Comparison of ENCODE assay signal across 9 mouse cellular contexts in genomic region chr7:80149356-80149755, GRCm38 (mm10). TPM values are rescaled to one million over a fixed set of nuclear protein-coding genes. Genes with fewer than 3 reads are reported as not detected.
DNase-seq lines count a peak whose midpoint lies in the region; ATAC-seq and TF ChIP-seq lines count a peak whose summit lies in the region.
"Had no signal": no experiment of that assay in that cellular context is flagged by ENCODE, and none has a peak within 500 bp of the region (broad histone marks: within the 10 kb centered on the region; RNA-seq: fewer than 3 reads in every experiment).

No protein-coding gene starts in this region.

- 52% methylated on average over 9 of the region's 9 CpGs for WGBS in heart, embryonic 13.5 days
- 62% methylated on average over 9 of the region's 9 CpGs for WGBS in midbrain, embryonic 12.5 days

- DNase-seq in heart, postnatal 14 days, result no peak
- DNase-seq in ES-E14 (ENCODE audit: low read depth, low spot score), result no peak
- DNase-seq in frontal cortex, postnatal 14 days (ENCODE audit: low spot score in 2 of 2), result peak; percentile 36 to 37
- DNase-seq in MN1 (ENCODE audit: low spot score), result no peak
- no peak for DNase-seq in urinary bladder, postnatal 36 days (ENCODE audit: low spot score in 2 of 2)
- no peak for DNase-seq in ovary, postnatal 14 days (ENCODE audit: low spot score)

- no peak overlapping the region for H3K27ac ChIP-seq in heart, embryonic 13.5 days (replicated peaks)
- no peak overlapping the region for H3K27ac ChIP-seq in ES-E14 (ENCODE audit: insufficient read depth, low read depth, low read length, poor library complexity, severe bottlenecking)
- H3K27ac ChIP-seq in midbrain, embryonic 12.5 days (replicated peaks), result 0 out of 2 replicates have a peak overlapping the region, but pooled peaks have one; percentile 20
- H3K27ac ChIP-seq: neural tube, embryonic 12.5 days had no signal

- no peak for ATAC-seq in heart, embryonic 13.5 days (ENCODE audit: extremely low read depth, insufficient number of reproducible peaks, low FRiP score, low TSS enrichment)
- no peak for ATAC-seq in midbrain, embryonic 12.5 days (ENCODE audit: low FRiP score, low read depth)

- no peak overlapping the region for H3K4me3 ChIP-seq in heart, embryonic 13.5 days
- H3K4me3 ChIP-seq in ES-E14 (ENCODE audit: insufficient read depth in 1 of 2, low read depth in 1 of 2, low read length in 2 of 2, poor library complexity in 1 of 2, severe bottlenecking in 1 of 2), result no peak overlapping the region
- H3K4me3 ChIP-seq in midbrain, embryonic 12.5 days, result no peak overlapping the region
- H3K4me3 ChIP-seq: neural tube, embryonic 12.5 days had no signal

- no peaks in the 10 kb centered on the region for H3K27me3 ChIP-seq in heart, embryonic 13.5 days (replicated peaks)
- 0 out of 2 replicates have a peak, but pooled peaks cover 4% of the 10 kb centered on the region for H3K27me3 ChIP-seq in midbrain, embryonic 12.5 days
- H3K27me3 ChIP-seq: neural tube, embryonic 12.5 days had no signal

- H3K36me3 ChIP-seq in heart, embryonic 13.5 days, result no peaks in the 10 kb centered on the region
- H3K36me3 ChIP-seq in ES-E14 (ENCODE audit: control insufficient read depth, insufficient read depth, low read length, poor library complexity, severe bottlenecking), result no peaks in the 10 kb centered on the region
- H3K36me3 ChIP-seq in midbrain, embryonic 12.5 days, result no peaks in the 10 kb centered on the region
- H3K36me3 ChIP-seq: neural tube, embryonic 12.5 days had no signal

- no peak overlapping the region for H3K9ac ChIP-seq in heart, embryonic 13.5 days
- H3K9ac ChIP-seq in ES-E14 (ENCODE audit: insufficient read depth, low read depth, low read length, poor library complexity, severe bottlenecking), result peak overlapping the region; percentile 6; the same call in 1 of the 2 replicates
- no peak overlapping the region for H3K9ac ChIP-seq in midbrain, embryonic 12.5 days (replicated peaks)
- H3K9ac ChIP-seq: neural tube, embryonic 12.5 days had no signal

- in situ Hi-C loops in ES-E14 (cut with MboI; ENCODE audit: low sequenced_read_pairs in 2 of 2, unreplicated experiment in 2 of 2), result no loop called here

- H3K9me3 ChIP-seq in heart, embryonic 13.5 days, result no peaks in the 10 kb centered on the region
- H3K9me3 ChIP-seq in ES-E14 (ENCODE audit: control insufficient read depth, insufficient read depth, low read depth, low read length), result no peaks in the 10 kb centered on the region
- no peaks in the 10 kb centered on the region for H3K9me3 ChIP-seq in midbrain, embryonic 12.5 days
- H3K9me3 ChIP-seq: neural tube, embryonic 12.5 days had no signal

- peak overlapping the region; percentile 18; the same call in 1 of the 2 replicates for H3K4me2 ChIP-seq in heart, embryonic 13.5 days
- no peak overlapping the region for H3K4me2 ChIP-seq in midbrain, embryonic 12.5 days (replicated peaks)
- H3K4me2 ChIP-seq: neural tube, embryonic 12.5 days had no signal

- 0 out of 2 replicates have a peak, but pooled peaks cover 3% of the 10 kb centered on the region for H3K4me1 ChIP-seq in heart, embryonic 13.5 days
- peaks cover 0 to 5% of the 10 kb centered on the region in 2 experiments; a peak in 2 of 4 replicates for H3K4me1 ChIP-seq in ES-E14 (ENCODE audit: control insufficient read depth in 2 of 2, insufficient read depth in 2 of 2, low read length in 2 of 2, poor library complexity in 1 of 2)
- peaks cover 7% of the 10 kb centered on the region; the same call in 1 of the 2 replicates for H3K4me1 ChIP-seq in midbrain, embryonic 12.5 days
- H3K4me1 ChIP-seq: neural tube, embryonic 12.5 days had no signal

- intact Hi-C loops in heart, postnatal 14 days (cut with DNase I), result no loop called here

TF ChIP-seq in ES-E14, 5 proteins besides CTCF, POLR2A, EP300 and RAD21:
- no peak for TF ChIP-seq ZNF384 (IDR thresholded peaks at IDR 0.05; ENCODE audit: low read depth, low read length)
- no peak for TF ChIP-seq ZC3H11A (IDR thresholded peaks at IDR 0.05; ENCODE audit: borderline replicate concordance, low read depth, low read length)

RNA-seq across cellular contexts. Expression of gene Idh2, which starts 34.2 kb away (rescaled TPM):
- polyA plus RNA-seq in heart, embryonic 13.5 days (2015; fragmentation: Nextera tagmentation; extraction: Ambion mirVana), result 1,911 and 2,152 TPM in 2 replicates
- 1,000 to 10,000 TPM; 1,322 to 1,446 TPM for total RNA-seq in heart, postnatal 14 days (2021)
- 108 and 146 TPM in 2 replicates for total RNA-seq in ES-E14 (2012; rRNA removed)
- 331 and 347 TPM in 2 replicates for polyA plus RNA-seq in midbrain, embryonic 12.5 days (2016; fragmentation: Nextera tagmentation; extraction: Ambion mirVana)

RNA-seq across cellular contexts. Expression of gene Sema4b, which starts 37.3 kb away (rescaled TPM):
- polyA plus RNA-seq in heart, embryonic 13.5 days (2015; fragmentation: Nextera tagmentation; extraction: Ambion mirVana), result 9.9 and 11.3 TPM in 2 replicates
- total RNA-seq in heart, postnatal 14 days (2021), result 10 to 100 TPM; 12.9 to 13.4 TPM
- 50.1 and 106 TPM in 2 replicates for total RNA-seq in ES-E14 (2012; rRNA removed)
- 17.7 and 20.9 TPM in 2 replicates for polyA plus RNA-seq in midbrain, embryonic 12.5 days (2016; fragmentation: Nextera tagmentation; extraction: Ambion mirVana)

Comparison
In these comparisons a context has a peak if more than half of its experiments do, and no peak if none do; other contexts are left out.
1. DNase-seq: peak in frontal cortex, postnatal 14 days (2 of 2); none in heart, postnatal 14 days (0 of 2), ES-E14 (single experiment), MN1 (single experiment), urinary bladder, postnatal 36 days (0 of 2) and ovary, postnatal 14 days (single experiment).